Mouse (Mus musculus) embryonic facial prominence, embryonic 15.5 days (tissue): ENCODE data around the gene Fam72a. TPM values are rescaled to one million over a fixed set of nuclear protein-coding genes. Genes with fewer than 3 reads are reported as not detected.

Experiments used
- ATAC-seq: fragments of 200-750 bp; cut with Nextera tagmentation; 2 replicates; pipeline ENCODE4 v1.8.0; 2017; ENCODE audit warnings: low read depth, moderate TSS enrichment; ENCODE audit not compliant: insufficient number of reproducible peaks, low FRiP score, low TSS enrichment
- H3K27ac ChIP-seq: fragments of 300-500 bp; sonication (generic); replicated peaks from 2 replicates; pipeline ENCODE4 v1.5.1; 2015; ENCODE audit warnings: mild to moderate bottlenecking, inconsistent platforms
- H3K27me3 ChIP-seq: fragments of 300-500 bp; sonication (generic); 2 replicates; pipeline ENCODE4 v1.6.1; 2015; ENCODE audit warnings: inconsistent platforms
- H3K36me3 ChIP-seq: fragments of 300-500 bp; sonication (generic); 2 replicates; pipeline ENCODE4 v1.6.1; 2015; ENCODE audit warnings: mild to moderate bottlenecking, inconsistent platforms
- H3K4me1 ChIP-seq: fragments of 300-500 bp; sonication (generic); 2 replicates; pipeline ENCODE4 v1.6.1; 2015; ENCODE audit warnings: inconsistent platforms
- H3K4me2 ChIP-seq: fragments of 300-500 bp; sonication (generic); replicated peaks from 2 replicates; pipeline ENCODE4 v1.6.1; 2015; ENCODE audit warnings: mild to moderate bottlenecking, inconsistent platforms
- H3K4me3 ChIP-seq: fragments of 300-500 bp; sonication (generic); replicated peaks from 2 replicates; pipeline ENCODE4 v1.5.1; 2015; ENCODE audit warnings: mild to moderate bottlenecking, inconsistent platforms
- H3K9ac ChIP-seq: fragments of 300-500 bp; sonication (generic); 2 replicates; pipeline ENCODE4 v1.6.1; 2015; ENCODE audit warnings: inconsistent platforms
- H3K9me3 ChIP-seq: fragments of 300-500 bp; sonication (generic); replicated peaks from 2 replicates; pipeline ENCODE4 v1.6.1; 2016; ENCODE audit warnings: inconsistent platforms
- WGBS: fragments of 180-500 bp; shearing (Covaris S2); methylation state at CpG from one replicate; pipeline ENCODE4 v1.1.7; 2015; 5-methylcytosine and 5-hydroxymethylcytosine counted together
- polyA plus RNA-seq: library from polyadenylated mRNA; unstranded; fragments of >200 nt; fragmentation: Nextera tagmentation; extraction: Ambion mirVana; gene quantifications from 2 replicates; pipeline ENCODE4 v1.2.1, GENCODE M21; 2015

Fam72a gene
- polyA plus RNA-seq, 1 experiment from 2014 or later, result 2.2 TPM

- Histone ChIP-seq H3K4me2 (no peak overlapping the region), H3K27ac (peak overlapping the region; percentile 19; the same call in 1 of the 2 replicates), H3K27me3 (no peaks in the 10 kb centered on the region), H3K4me3 (no peak overlapping the region), H3K36me3 (no peaks in the 10 kb centered on the region), H3K9ac (no peak overlapping the region), H3K4me1 (0 out of 2 replicates have a peak, but pooled peaks cover 5% of the 10 kb centered on the region), H3K9me3 (no peaks in the 10 kb centered on the region)
- ATAC-seq, result no peak
- WGBS, result 70% methylated on average over 1 of the region's 1 CpGs
Measured at GRCm38 (mm10) chr1:131501681-131502080, 26.0 kb upstream of the Fam72a start.

- Histone ChIP-seq H3K4me3 (no peak overlapping the region), H3K9ac (no peak overlapping the region), H3K27ac (no peak overlapping the region), H3K36me3 (no peaks in the 10 kb centered on the region), H3K9me3 (no peaks in the 10 kb centered on the region), H3K4me1 (peaks cover 3% of the 10 kb centered on the region; the same call in 1 of the 2 replicates), H3K27me3 (no peaks in the 10 kb centered on the region), H3K4me2 (no peak overlapping the region)
- no peak for ATAC-seq
Measured at GRCm38 (mm10) chr1:131511131-131511530, 16.6 kb upstream of the Fam72a start.

GRCm38 (mm10) chr1:131511661-131512500 lies 15.8 kb upstream of the Fam72a start:
- ATAC-seq, result no peak
- Histone ChIP-seq H3K9ac (no peak overlapping the region), H3K4me2 (no peak overlapping the region), H3K4me3 (no peak overlapping the region), H3K27ac (no peak overlapping the region), H3K27me3 (no peaks in the 10 kb centered on the region), H3K36me3 (no peaks in the 10 kb centered on the region), H3K4me1 (peaks cover 3% of the 10 kb centered on the region; the same call in 1 of the 2 replicates), H3K9me3 (no peaks in the 10 kb centered on the region)
- 57% methylated on average over 3 of the region's 3 CpGs for WGBS

- Histone ChIP-seq H3K27me3 (no peaks in the 10 kb centered on the region), H3K4me3 (no peak overlapping the region), H3K4me1 (peaks cover 3% of the 10 kb centered on the region; the same call in 1 of the 2 replicates), H3K4me2 (no peak overlapping the region), H3K36me3 (no peaks in the 10 kb centered on the region), H3K9ac (no peak overlapping the region), H3K9me3 (no peaks in the 10 kb centered on the region), H3K27ac (no peak overlapping the region)
- no peak for ATAC-seq
- WGBS, result 84% methylated on average over 2 of the region's 2 CpGs
Measured at GRCm38 (mm10) chr1:131513136-131513535, 14.6 kb upstream of the Fam72a start.

GRCm38 (mm10) chr1:131514197-131514596 lies 13.5 kb upstream of the Fam72a start:
- WGBS, result 63% methylated on average over 1 of the region's 1 CpGs

GRCm38 (mm10) chr1:131516588-131516987 lies 11.1 kb upstream of the Fam72a start:
- WGBS, result 82% methylated on average over 3 of the region's 3 CpGs

More at GRCm38 (mm10) chr1:131514197-131514596, 13.5 kb upstream of the Fam72a start:
- Histone ChIP-seq H3K9ac (no peak overlapping the region), H3K27ac (no peak overlapping the region; the same call in 1 of the 2 replicates), H3K36me3 (no peaks in the 10 kb centered on the region), H3K4me2 (no peak overlapping the region), H3K27me3 (no peaks in the 10 kb centered on the region), H3K9me3 (no peaks in the 10 kb centered on the region), H3K4me3 (no peak overlapping the region), H3K4me1 (peaks cover 3% of the 10 kb centered on the region; the same call in 1 of the 2 replicates)
- ATAC-seq, result no peak

GRCm38 (mm10) chr1:131523794-131524193 lies 3.9 kb upstream of the Fam72a start:
- Histone ChIP-seq H3K9me3 (no peaks in the 10 kb centered on the region), H3K4me3 (peak overlapping the region; percentile 78), H3K27me3 (no peaks in the 10 kb centered on the region), H3K9ac (no peak overlapping the region), H3K4me1 (peaks cover 46% of the 10 kb centered on the region), H3K4me2 (peak overlapping the region; percentile 87), H3K36me3 (no peaks in the 10 kb centered on the region), H3K27ac (no peak overlapping the region)
- no peak for ATAC-seq
- 39% methylated on average over 3 of the region's 3 CpGs for WGBS

More at GRCm38 (mm10) chr1:131516588-131516987, 11.1 kb upstream of the Fam72a start:
- H3K36me3 ChIP-seq, result no peaks in the 10 kb centered on the region
- H3K27me3 ChIP-seq, result no peaks in the 10 kb centered on the region
- no peak overlapping the region for H3K4me3 ChIP-seq
- H3K27ac ChIP-seq, result no peak overlapping the region
- H3K4me1 ChIP-seq, result peaks cover 14% of the 10 kb centered on the region
- no peak overlapping the region for H3K9ac ChIP-seq
- ATAC-seq, result no peak
- H3K4me2 ChIP-seq, result no peak overlapping the region
- H3K9me3 ChIP-seq, result no peaks in the 10 kb centered on the region

- peaks cover 47% of the 10 kb centered on the region for H3K4me1 ChIP-seq
- H3K4me3 ChIP-seq, result peak overlapping the region; percentile 78
- H3K9me3 ChIP-seq, result no peaks in the 10 kb centered on the region
- peak overlapping the region; percentile 87 for H3K4me2 ChIP-seq
- peak overlapping the region; percentile 98 for H3K27ac ChIP-seq
- ATAC-seq, result no peak
- under 1% methylated on average over 26 of the region's 26 CpGs for WGBS
- no peaks in the 10 kb centered on the region for H3K36me3 ChIP-seq
- no peaks in the 10 kb centered on the region for H3K27me3 ChIP-seq
- peak overlapping the region; percentile 83 for H3K9ac ChIP-seq
Measured at GRCm38 (mm10) chr1:131525101-131525585, 2.6 kb upstream of the Fam72a start.

- H3K27me3 ChIP-seq, result no peaks in the 10 kb centered on the region
- peak overlapping the region; percentile 98 for H3K27ac ChIP-seq
- H3K9ac ChIP-seq, result peak overlapping the region; percentile 83
- ATAC-seq, result no peak
- H3K4me3 ChIP-seq, result peak overlapping the region; percentile 78
- H3K4me2 ChIP-seq, result peak overlapping the region; percentile 87
- peaks cover 46% of the 10 kb centered on the region for H3K4me1 ChIP-seq
- no peaks in the 10 kb centered on the region for H3K36me3 ChIP-seq
- under 1% methylated on average over 41 of the region's 41 CpGs for WGBS
- H3K9me3 ChIP-seq, result no peaks in the 10 kb centered on the region
Measured at GRCm38 (mm10) chr1:131525586-131526271, 2.0 kb upstream of the Fam72a start.

GRCm38 (mm10) chr1:131526371-131527270 lies 1.1 kb upstream of the Fam72a start:
- 1% methylated on average over 80 of the region's 81 CpGs for WGBS
- H3K9me3 ChIP-seq, result no peaks in the 10 kb centered on the region
- H3K27me3 ChIP-seq, result no peaks in the 10 kb centered on the region
- peak overlapping the region; percentile 78 for H3K4me3 ChIP-seq
- peak overlapping the region; percentile 98 for H3K27ac ChIP-seq
- peak; percentile 48 for ATAC-seq
- H3K9ac ChIP-seq, result peak overlapping the region; percentile 83
- H3K4me1 ChIP-seq, result peaks cover 42% of the 10 kb centered on the region
- H3K36me3 ChIP-seq, result no peaks in the 10 kb centered on the region
- H3K4me2 ChIP-seq, result peak overlapping the region; percentile 87
